Mouse (Mus musculus) gastrocnemius, postnatal 25 days (tissue): Measurements from ENCODE around the gene Tnfaip3. TPM values are rescaled to one million over a fixed set of nuclear protein-coding genes. Genes with fewer than 3 reads are reported as not detected.

Experiments
- DNase-seq: peaks from one replicate; pipeline ENCODE4 v3.0.0; 2022
- total RNA-seq, 2 experiments: library from RNA; stranded (reverse); gene quantifications; 1 replicate in 1 of 2; 2 replicates in 1 of 2; pipeline ENCODE4 v1.2.3; 2021

Gene Tnfaip3
- total RNA-seq, 2 experiments from 2014 or later, result 2.2 to 2.7 TPM

GRCm38 (mm10) chr10:19014381-19015256 is 838 bp downstream of the Tnfaip3 start:
- DNase-seq, result peak; percentile 25

GRCm38 (mm10) chr10:19013351-19013750 is 2.1 kb downstream of the Tnfaip3 start:
- DNase-seq, result no peak

- DNase-seq, result no peak
Measured at GRCm38 (mm10) chr10:19012616-19013015, 2.8 kb downstream of the Tnfaip3 start.

GRCm38 (mm10) chr10:19011832-19012440 is 3.5 kb downstream of the Tnfaip3 start:
- DNase-seq, result no peak

- DNase-seq, result no peak
Measured at GRCm38 (mm10) chr10:19010414-19010813, 5.0 kb downstream of the Tnfaip3 start.

- DNase-seq, result peak; percentile 59
Measured at GRCm38 (mm10) chr10:19009186-19009672, 6.2 kb downstream of the Tnfaip3 start.

- no peak for DNase-seq
Measured at GRCm38 (mm10) chr10:19008607-19008940, 6.9 kb downstream of the Tnfaip3 start.

GRCm38 (mm10) chr10:19007897-19008606 is 7.4 kb downstream of the Tnfaip3 start:
- DNase-seq, result no peak

- peak; percentile 23 for DNase-seq
Measured at GRCm38 (mm10) chr10:19002091-19002785, 13.2 kb downstream of the Tnfaip3 start.

GRCm38 (mm10) chr10:18999427-18999826 is 16.0 kb downstream of the Tnfaip3 start:
- DNase-seq, result no peak

- no peak for DNase-seq
Measured at GRCm38 (mm10) chr10:18996331-18996730, 19.1 kb downstream of the Tnfaip3 start.

- no peak for DNase-seq
Measured at GRCm38 (mm10) chr10:18995465-18996261, 19.8 kb downstream of the Tnfaip3 start.

GRCm38 (mm10) chr10:18992971-18993370 is 22.5 kb downstream of the Tnfaip3 start:
- DNase-seq, result no peak

- DNase-seq, result no peak
Measured at GRCm38 (mm10) chr10:18991057-18991456, 24.4 kb downstream of the Tnfaip3 start.

- DNase-seq, result no peak
Measured at GRCm38 (mm10) chr10:18987907-18988199, 27.6 kb downstream of the Tnfaip3 start.

- DNase-seq, result no peak
Measured at GRCm38 (mm10) chr10:18987046-18987906, 28.2 kb downstream of the Tnfaip3 start.

GRCm38 (mm10) chr10:18985516-18985915 is 29.9 kb downstream of the Tnfaip3 start:
- no peak for DNase-seq

- DNase-seq, result no peak
Measured at GRCm38 (mm10) chr10:18983514-18983913, 31.9 kb downstream of the Tnfaip3 start.

GRCm38 (mm10) chr10:18974486-18974885 is 41.0 kb downstream of the Tnfaip3 start:
- no peak for DNase-seq

GRCm38 (mm10) chr10:18966893-18967292 is 48.6 kb downstream of the Tnfaip3 start:
- DNase-seq, result no peak

- peak; percentile 36 for DNase-seq
Measured at GRCm38 (mm10) chr10:18965601-18966000, 49.9 kb downstream of the Tnfaip3 start.
